Mouse (Mus musculus) midbrain, embryonic 16.5 days (tissue): ENCODE results near the gene Arhgef3. TPM values are rescaled to one million over a fixed set of nuclear protein-coding genes. Genes with fewer than 3 reads are reported as not detected.

Experiments used
- ATAC-seq: fragments of 200-750 bp; cut with Nextera tagmentation; 2 replicates; pipeline ENCODE4 v1.8.0; 2017; ENCODE audit warnings: moderate TSS enrichment
- H3K27ac ChIP-seq: fragments of 300-500 bp; sonication (generic); 2 replicates; pipeline ENCODE4 v1.5.1; 2014; ENCODE audit warnings: mild to moderate bottlenecking, low read length, mixed read lengths
- H3K27me3 ChIP-seq: fragments of 300-500 bp; sonication (generic); 2 replicates; pipeline ENCODE4 v1.6.1; 2014; ENCODE audit warnings: low read depth, low read length, mixed read lengths; ENCODE audit not compliant: control insufficient read depth, insufficient read depth
- H3K36me3 ChIP-seq: fragments of 300-500 bp; sonication (generic); 2 replicates; pipeline ENCODE4 v1.6.1; 2014; ENCODE audit warnings: mild to moderate bottlenecking, low read length, moderate library complexity, mixed read lengths; ENCODE audit not compliant: control insufficient read depth, insufficient read depth
- H3K4me1 ChIP-seq: fragments of 300-500 bp; sonication (generic); 2 replicates; pipeline ENCODE4 v1.6.1; 2014; ENCODE audit warnings: mild to moderate bottlenecking, low read length, mixed read lengths; ENCODE audit not compliant: control insufficient read depth, insufficient read depth
- H3K4me2 ChIP-seq: fragments of 300-500 bp; sonication (generic); 2 replicates; pipeline ENCODE4 v1.6.1; 2014; ENCODE audit warnings: mild to moderate bottlenecking, low read length, mixed read lengths
- H3K4me3 ChIP-seq: fragments of 300-500 bp; sonication (generic); 2 replicates; pipeline ENCODE4 v1.5.1; 2014; ENCODE audit warnings: low read depth, mild to moderate bottlenecking, low read length, moderate library complexity, mixed read lengths
- H3K9ac ChIP-seq: fragments of 300-500 bp; sonication (generic); 2 replicates; pipeline ENCODE4 v1.6.1; 2014; ENCODE audit warnings: low read depth, low read length, mixed read lengths
- H3K9me3 ChIP-seq: fragments of 300-500 bp; sonication (generic); replicated peaks from 2 replicates; pipeline ENCODE4 v1.6.1; 2014; ENCODE audit warnings: mild to moderate bottlenecking, low read length, mixed read lengths; ENCODE audit not compliant: control insufficient read depth, poor library complexity, severe bottlenecking
- WGBS: fragments of 180-500 bp; shearing (Covaris S2); extraction: QIAGEN DNeasy Blood & Tissue Kit; methylation state at CpG from one replicate; pipeline ENCODE4 v1.1.7; 2014; 5-methylcytosine and 5-hydroxymethylcytosine counted together
- polyA plus RNA-seq: library from polyadenylated mRNA; unstranded; fragments of >200 nt; fragmentation: Nextera tagmentation; extraction: Ambion mirVana; gene quantifications from 2 replicates; pipeline ENCODE4 v1.2.1, GENCODE M21; 2015

Gene Arhgef3
- polyA plus RNA-seq, 1 experiment from 2014 or later, result 10.8 TPM

DNA sequence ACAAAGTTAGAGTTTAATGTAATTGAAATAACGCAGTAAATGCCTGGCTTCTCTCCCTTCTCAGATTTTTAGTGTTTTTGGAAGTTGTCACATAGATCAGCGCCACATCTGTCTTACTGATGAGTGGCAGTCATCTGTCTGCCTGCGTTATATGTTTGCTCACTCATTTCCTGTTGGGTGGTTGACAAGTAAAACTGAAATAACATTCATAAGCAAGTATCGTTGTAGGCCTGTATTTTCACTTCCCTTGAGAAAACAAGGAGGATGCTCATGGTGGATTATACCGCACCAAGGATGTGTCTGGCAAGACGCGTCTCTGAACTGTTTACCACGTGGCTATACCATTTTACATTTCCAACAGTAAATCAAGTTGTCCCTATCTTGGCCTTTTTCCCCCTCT, 298.0 kb downstream of the Arhgef3 start:
- WGBS, result 92% methylated on average over 8 of the region's 8 CpGs
- peaks cover 8% of the 10 kb centered on the region; the same call in 1 of the 2 replicates for H3K9me3 ChIP-seq
- no peaks in the 10 kb centered on the region for H3K36me3 ChIP-seq
- no peak overlapping the region for H3K27ac ChIP-seq
- H3K9ac ChIP-seq, result no peak overlapping the region
- no peaks in the 10 kb centered on the region for H3K4me1 ChIP-seq
- no peak overlapping the region for H3K4me2 ChIP-seq
- no peak for ATAC-seq
- no peak overlapping the region for H3K4me3 ChIP-seq
- no peaks in the 10 kb centered on the region for H3K27me3 ChIP-seq

DNA sequence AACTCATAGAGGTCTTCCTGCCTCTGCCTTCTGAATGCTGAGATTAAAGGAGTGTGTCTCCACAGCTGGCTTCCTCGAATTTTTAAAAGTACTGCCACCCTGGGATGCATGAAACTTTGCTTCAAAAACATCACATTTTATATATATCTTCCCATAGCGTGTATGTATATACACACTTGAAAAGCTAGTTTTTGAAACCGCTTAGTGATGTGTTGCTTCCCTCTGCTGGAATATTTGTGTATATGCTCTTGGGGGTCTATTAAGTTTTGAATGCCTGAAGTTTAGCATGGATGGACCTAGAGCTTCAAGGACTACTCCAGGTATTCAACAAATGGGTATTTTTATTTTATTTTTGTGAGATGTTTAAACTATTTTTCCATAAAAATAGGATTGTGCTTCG, 299.3 kb downstream of the Arhgef3 start:
- peaks cover 8% of the 10 kb centered on the region; the same call in 1 of the 2 replicates for H3K9me3 ChIP-seq
- no peak overlapping the region for H3K27ac ChIP-seq
- H3K4me3 ChIP-seq, result no peak overlapping the region
- no peak overlapping the region for H3K4me2 ChIP-seq
- no peaks in the 10 kb centered on the region for H3K36me3 ChIP-seq
- H3K4me1 ChIP-seq, result no peaks in the 10 kb centered on the region
- no peak for ATAC-seq
- H3K27me3 ChIP-seq, result no peaks in the 10 kb centered on the region
- no peak overlapping the region for H3K9ac ChIP-seq
- whole genome bisulfite sequencing, result 45% methylated on average over 4 of the region's 4 CpGs

DNA sequence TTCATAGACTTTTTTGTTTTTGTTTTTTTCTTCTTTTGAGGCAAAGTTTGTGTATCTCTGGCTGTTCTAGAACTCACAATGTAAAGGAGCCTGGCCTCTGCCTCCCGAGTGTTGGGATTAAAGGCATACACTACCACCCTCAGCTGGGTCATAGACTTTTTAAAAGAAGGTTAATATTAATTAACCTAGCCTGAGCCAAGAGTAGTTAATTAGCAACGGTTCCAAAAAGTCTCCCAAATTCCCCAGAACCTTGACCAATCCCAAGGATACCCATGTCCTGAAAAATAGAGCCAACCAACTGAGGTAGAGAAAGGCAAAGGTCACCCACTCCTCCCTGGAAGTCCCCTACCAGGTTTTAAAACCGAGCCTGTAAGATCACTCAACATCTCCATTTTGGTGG, 306.1 kb downstream of the Arhgef3 start:
- Histone ChIP-seq H3K9me3 (no peaks in the 10 kb centered on the region), H3K36me3 (no peaks in the 10 kb centered on the region), H3K4me2 (no peak overlapping the region), H3K9ac (no peak overlapping the region), H3K4me3 (no peak overlapping the region), H3K27ac (no peak overlapping the region), H3K27me3 (no peaks in the 10 kb centered on the region), H3K4me1 (no peaks in the 10 kb centered on the region)
- WGBS, result 79% methylated on average over 3 of the region's 3 CpGs
- no peak for ATAC-seq

DNA sequence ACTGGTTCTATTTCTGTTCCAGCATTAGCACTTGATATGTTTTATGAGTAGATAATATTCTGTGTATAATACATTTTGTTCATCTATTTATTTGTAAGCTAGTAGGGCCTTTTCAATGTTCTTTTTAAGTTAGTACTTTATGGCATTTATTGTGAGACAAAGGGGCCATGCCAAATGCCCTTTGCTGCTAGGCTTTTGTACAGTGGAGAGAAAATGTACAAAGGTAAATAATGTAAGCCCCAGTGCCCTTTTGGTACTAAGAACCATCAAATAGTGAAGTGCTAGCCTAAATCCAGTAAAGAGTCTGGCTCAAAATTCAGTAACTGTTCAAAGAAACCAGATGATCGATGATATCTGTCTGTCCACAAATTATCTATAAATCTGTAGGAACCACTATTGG, 307.6 kb downstream of the Arhgef3 start:
- Histone ChIP-seq H3K9me3 (no peaks in the 10 kb centered on the region), H3K27me3 (no peaks in the 10 kb centered on the region), H3K4me2 (no peak overlapping the region), H3K27ac (no peak overlapping the region), H3K4me1 (no peaks in the 10 kb centered on the region), H3K9ac (no peak overlapping the region), H3K36me3 (no peaks in the 10 kb centered on the region), H3K4me3 (no peak overlapping the region)
- ATAC-seq, result no peak
- WGBS, result 94% methylated on average over 1 of the region's 1 CpGs

DNA sequence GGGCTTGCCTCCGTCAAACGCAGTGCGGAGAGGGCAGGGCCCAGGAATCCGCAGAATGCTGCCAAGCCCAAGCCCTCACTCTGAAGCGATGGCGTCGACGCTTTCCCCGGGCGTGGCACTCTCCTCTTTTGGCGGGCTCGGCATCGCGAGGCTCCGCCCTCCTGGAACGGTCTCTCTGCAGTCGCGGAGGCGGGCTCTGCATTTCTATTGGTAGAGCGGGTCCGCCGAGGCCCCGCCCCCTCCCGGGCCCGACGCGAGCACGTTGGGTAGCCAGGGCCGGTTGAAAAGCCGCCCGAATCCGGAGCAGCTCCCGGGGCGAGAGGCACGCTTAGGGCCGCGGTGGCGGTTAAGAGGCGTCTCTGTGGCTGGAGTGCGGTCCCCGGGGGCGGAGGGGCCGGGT, 313.9 kb downstream of the Arhgef3 start, which contains the start of gene Fam208a:
Fam208a (plus strand) TSS at position 262 of the 400 bp plus-strand sequence.
- Histone ChIP-seq H3K27me3 (no peaks in the 10 kb centered on the region), H3K9me3 (no peaks in the 10 kb centered on the region; the same call in 1 of the 2 replicates), H3K9ac (peak within 1 kb of the TSS; percentile 97), H3K27ac (peak within 1 kb of the TSS; percentile 100), H3K4me3 (peak within 1 kb of the TSS; percentile 80), H3K36me3 (peaks cover 1% of the 10 kb centered on the region; the same call in 1 of the 2 replicates), H3K4me2 (peak within 1 kb of the TSS; percentile 79), H3K4me1 (peaks cover 4% of the 10 kb centered on the region)
- WGBS, result under 1% methylated on average over 40 of the region's 43 CpGs
- ATAC-seq, result peak; percentile 97

DNA sequence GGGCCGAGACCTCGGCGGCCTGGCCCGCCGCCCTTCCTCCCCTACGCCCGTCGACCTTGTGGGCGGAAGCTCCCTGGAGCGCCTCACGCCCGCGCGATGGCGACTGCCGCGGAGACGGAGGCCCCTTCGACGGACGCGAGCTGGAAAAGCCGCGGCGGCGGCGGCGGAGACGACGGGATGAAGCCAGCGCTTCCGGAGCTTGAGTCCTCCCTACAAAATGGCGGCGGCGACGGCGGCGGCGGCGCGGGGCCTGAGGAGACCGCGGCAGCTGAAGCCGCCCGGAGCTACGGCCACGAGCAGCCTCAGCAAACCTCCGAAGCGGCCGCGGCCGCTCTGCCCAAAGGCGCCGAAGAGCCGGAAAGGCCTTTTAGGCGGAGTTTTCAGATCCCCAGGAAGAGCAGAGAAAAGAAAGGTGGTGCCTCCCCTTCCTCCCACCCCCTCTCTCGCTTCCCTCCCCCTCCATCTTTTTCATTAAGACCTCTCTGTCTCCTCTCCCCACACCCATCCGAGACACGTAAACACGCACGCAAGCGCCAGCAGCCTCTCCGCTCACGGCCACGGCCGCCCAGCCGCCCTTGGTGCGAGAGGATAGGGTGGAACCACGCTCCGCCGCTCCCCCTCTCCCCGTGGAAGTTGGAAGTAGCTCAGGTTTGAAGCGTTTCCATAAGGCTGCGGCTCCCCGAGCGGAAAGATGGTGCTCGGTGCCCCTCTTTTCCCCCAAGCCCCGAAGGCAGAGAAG, 314.4 kb downstream of the Arhgef3 start:
- H3K27ac ChIP-seq, result peak overlapping the region; percentile 100
- H3K4me2 ChIP-seq, result peak overlapping the region; percentile 79
- H3K9ac ChIP-seq, result peak overlapping the region; percentile 97
- H3K4me1 ChIP-seq, result peaks cover 4% of the 10 kb centered on the region
- under 1% methylated on average over 74 of the region's 78 CpGs for WGBS
- peak overlapping the region; percentile 80 for H3K4me3 ChIP-seq
- H3K9me3 ChIP-seq, result no peaks in the 10 kb centered on the region; the same call in 1 of the 2 replicates
- peak; percentile 93 for ATAC-seq
- peaks cover 5% of the 10 kb centered on the region; the same call in 1 of the 2 replicates for H3K36me3 ChIP-seq
- no peaks in the 10 kb centered on the region for H3K27me3 ChIP-seq

DNA sequence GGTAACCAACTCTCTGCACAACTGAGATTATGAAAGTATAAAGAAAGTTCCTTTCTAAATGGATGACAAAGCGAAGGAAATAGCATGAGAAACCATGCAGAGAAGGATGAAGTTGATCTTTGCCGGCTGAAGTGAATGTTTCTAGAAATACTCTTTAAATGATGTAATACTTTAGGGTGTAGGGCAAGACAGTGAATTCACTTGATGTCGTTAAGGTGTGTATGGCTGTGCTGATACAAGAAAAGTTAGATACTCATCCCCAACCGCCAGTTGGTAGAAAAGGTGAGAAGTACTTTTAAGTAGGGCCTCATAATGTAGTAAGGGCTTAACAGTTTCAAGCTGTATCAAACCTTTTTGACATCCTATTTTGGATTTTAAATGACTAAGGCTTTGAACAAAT, 315.6 kb downstream of the Arhgef3 start:
- no peak for ATAC-seq
- no peaks in the 10 kb centered on the region; the same call in 1 of the 2 replicates for H3K9me3 ChIP-seq
- peaks cover 4% of the 10 kb centered on the region for H3K4me1 ChIP-seq
- H3K27ac ChIP-seq, result no peak overlapping the region
- H3K4me2 ChIP-seq, result peak overlapping the region; percentile 79
- H3K4me3 ChIP-seq, result peak overlapping the region; percentile 6; the same call in 1 of the 2 replicates
- peaks cover 8% of the 10 kb centered on the region; the same call in 1 of the 2 replicates for H3K36me3 ChIP-seq
- H3K27me3 ChIP-seq, result no peaks in the 10 kb centered on the region
- WGBS, result 98% methylated on average over 4 of the region's 4 CpGs
- H3K9ac ChIP-seq, result no peak overlapping the region

DNA sequence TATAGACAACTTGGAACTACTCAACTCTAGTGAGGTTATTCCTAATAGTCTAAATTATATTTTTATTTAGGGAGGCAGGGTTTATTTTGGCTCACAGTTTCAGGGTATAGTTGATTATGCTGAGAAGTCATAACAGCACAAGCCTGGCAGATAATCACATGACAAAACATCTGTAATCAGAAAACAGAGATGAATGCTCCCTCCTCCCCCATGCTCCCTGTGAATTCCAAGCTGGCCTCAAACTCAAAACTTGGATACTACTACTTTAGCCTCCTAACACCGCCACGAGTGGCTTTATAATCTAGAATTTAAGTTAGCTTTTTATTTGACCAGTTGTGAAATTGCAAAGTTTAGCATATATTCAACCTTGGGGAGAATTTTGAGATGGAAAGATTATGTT, 317.4 kb downstream of the Arhgef3 start:
- WGBS, result 99% methylated on average over 2 of the region's 2 CpGs
- H3K9me3 ChIP-seq, result no peaks in the 10 kb centered on the region; the same call in 1 of the 2 replicates
- no peak overlapping the region for H3K9ac ChIP-seq
- no peak for ATAC-seq
- no peak overlapping the region for H3K4me3 ChIP-seq
- H3K36me3 ChIP-seq, result peaks cover 8% of the 10 kb centered on the region; the same call in 1 of the 2 replicates
- H3K4me1 ChIP-seq, result peaks cover 4% of the 10 kb centered on the region
- H3K4me2 ChIP-seq, result no peak overlapping the region
- no peaks in the 10 kb centered on the region for H3K27me3 ChIP-seq
- no peak overlapping the region for H3K27ac ChIP-seq

DNA sequence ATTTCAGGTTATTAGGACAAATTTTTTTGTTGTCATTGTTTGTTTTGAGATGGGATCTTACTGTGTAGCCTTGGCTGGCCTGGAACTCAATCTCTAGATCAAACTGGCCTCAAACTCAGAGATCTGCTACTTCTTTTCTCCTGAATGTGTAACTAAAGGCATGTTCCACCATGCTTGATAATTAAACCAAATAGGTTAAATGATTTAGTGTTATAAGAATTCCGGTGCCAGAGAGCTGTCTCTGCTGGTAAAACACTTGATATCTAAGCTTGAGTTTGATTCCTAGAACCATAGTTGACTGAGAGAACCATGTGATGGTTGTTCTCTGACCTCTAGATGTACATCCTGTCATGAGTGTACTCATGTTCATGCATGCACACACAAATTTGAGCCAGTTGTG, 321.4 kb downstream of the Arhgef3 start:
- H3K4me3 ChIP-seq, result no peak overlapping the region
- WGBS, result 98% methylated on average over 1 of the region's 1 CpGs
- no peaks in the 10 kb centered on the region; the same call in 1 of the 2 replicates for H3K4me1 ChIP-seq
- H3K36me3 ChIP-seq, result peaks cover 9% of the 10 kb centered on the region; the same call in 1 of the 2 replicates
- H3K9ac ChIP-seq, result no peak overlapping the region
- no peaks in the 10 kb centered on the region for H3K9me3 ChIP-seq
- ATAC-seq, result no peak
- no peaks in the 10 kb centered on the region for H3K27me3 ChIP-seq
- no peak overlapping the region for H3K27ac ChIP-seq
- H3K4me2 ChIP-seq, result no peak overlapping the region
